Mouse (Mus musculus): ENCODE data around the gene Esp15. TPM values are rescaled to one million over a fixed set of nuclear protein-coding genes. Genes with fewer than 3 reads are reported as not detected.
"Not testable (repeated sequence)": the region's sequence is repeated elsewhere in the genome, so short reads cannot be mapped to it uniquely, and the experiment has no call there.

Gene Esp15
- polyA plus RNA-seq (2015; fragmentation: Nextera tagmentation; extraction: Ambion mirVana), result not detected in 2 replicates

GRCm38 (mm10) chr17:39640654-39641053 is at the start of gene Esp15:
Gene Esp15, plus strand, starts transcription at chr17:39640954.
- H3K27ac ChIP-seq; H3K27me3 ChIP-seq; H3K4me1 ChIP-seq; H3K9me3 ChIP-seq; ATAC-seq (ENCODE audit: borderline replicate concordance, extremely low read depth, low FRiP score, low TSS enrichment); H3K4me2 ChIP-seq; H3K9ac ChIP-seq; H3K4me3 ChIP-seq; H3K36me3 ChIP-seq: not testable (repeated sequence)
- WGBS, result 67% methylated on average over 6 of the region's 6 CpGs

GRCm38 (mm10) chr17:39591550-39591949 is 49.2 kb upstream of the Esp15 start:
- Histone ChIP-seq H3K27me3 (no peaks in the 10 kb centered on the region), H3K9ac (no peak overlapping the region), H3K9me3 (0 out of 2 replicates have a peak, but pooled peaks cover 6% of the 10 kb centered on the region), H3K27ac (no peak overlapping the region), H3K4me2 (no peak overlapping the region), H3K36me3 (no peaks in the 10 kb centered on the region), H3K4me1 (no peaks in the 10 kb centered on the region), H3K4me3 (no peak overlapping the region)
- WGBS, result 46% methylated on average over 1 of the region's 1 CpGs
- no peak for ATAC-seq (ENCODE audit: borderline replicate concordance, extremely low read depth, low FRiP score, low TSS enrichment)

Other genes starting within 250 kb of the Esp15 start
- gene Esp18, start 234.6 kb upstream of the Esp15 start, polyA plus RNA-seq (2015; fragmentation: Nextera tagmentation; extraction: Ambion mirVana), result not detected in 2 replicates
- not detected in 2 replicates for gene Esp16, start 104.8 kb upstream of the Esp15 start, polyA plus RNA-seq (2015; fragmentation: Nextera tagmentation; extraction: Ambion mirVana)

Measured in lung, embryonic 15.5 days (tissue).